Mouse (Mus musculus): ENCODE data around the gene Cdk6. TPM values are rescaled to one million over a fixed set of nuclear protein-coding genes. Genes with fewer than 3 reads are reported as not detected.
"Not testable (repeated sequence)": the region's sequence is repeated elsewhere in the genome, so short reads cannot be mapped to it uniquely, and the experiment has no call there.

Cdk6 gene
- polyA plus RNA-seq, 1 experiment from 2014 or later, result 32.4 TPM

- H3K4me1 ChIP-seq, result peaks cover 19% of the 10 kb centered on the region
- no peak for DNase-seq (ENCODE audit: low spot score)
- WGBS, result 57% methylated on average over 5 of the region's 5 CpGs
- no peak overlapping the region for H3K27ac ChIP-seq
- no peaks in the 10 kb centered on the region for H3K27me3 ChIP-seq (ENCODE audit: insufficient read depth, poor library complexity, severe bottlenecking)
- H3K36me3 ChIP-seq, result peaks cover 6% of the 10 kb centered on the region; the same call in 1 of the 2 replicates
- no peak overlapping the region for H3K4me3 ChIP-seq
- no peaks in the 10 kb centered on the region for H3K9me3 ChIP-seq
These were observed 45.9 kb downstream of the Cdk6 start for GRCm38 (mm10) chr5:3387138-3387537.

DNA sequence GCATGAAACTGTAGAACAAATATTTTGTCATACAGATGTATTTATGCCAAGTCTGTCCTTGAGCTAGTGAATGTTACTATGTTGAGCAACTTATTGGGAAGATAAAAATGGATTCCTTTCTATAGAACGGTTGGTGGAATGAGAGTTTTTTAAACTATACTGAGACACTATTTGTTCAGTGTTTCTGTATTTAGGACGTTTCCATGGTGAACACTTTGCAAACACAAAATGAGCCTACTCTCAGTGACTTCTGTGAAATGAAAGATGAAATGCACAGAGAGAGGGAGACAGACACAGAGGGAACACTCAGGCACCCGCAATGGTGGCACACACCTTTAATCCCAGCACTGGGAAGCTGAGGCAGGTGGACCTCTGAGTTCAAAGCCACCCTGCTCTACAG is 51.6 kb downstream of the Cdk6 start:
- no peak overlapping the region for H3K4me3 ChIP-seq
- 82% methylated on average over 3 of the region's 3 CpGs for WGBS
- peaks cover 10% of the 10 kb centered on the region; the same call in 1 of the 2 replicates for H3K36me3 ChIP-seq
- no peaks in the 10 kb centered on the region for H3K9me3 ChIP-seq
- no peak overlapping the region for H3K27ac ChIP-seq
- no peaks in the 10 kb centered on the region for H3K27me3 ChIP-seq (ENCODE audit: insufficient read depth, poor library complexity, severe bottlenecking)
- H3K4me1 ChIP-seq, result no peaks in the 10 kb centered on the region
- DNase-seq (ENCODE audit: low spot score), result no peak

DNA sequence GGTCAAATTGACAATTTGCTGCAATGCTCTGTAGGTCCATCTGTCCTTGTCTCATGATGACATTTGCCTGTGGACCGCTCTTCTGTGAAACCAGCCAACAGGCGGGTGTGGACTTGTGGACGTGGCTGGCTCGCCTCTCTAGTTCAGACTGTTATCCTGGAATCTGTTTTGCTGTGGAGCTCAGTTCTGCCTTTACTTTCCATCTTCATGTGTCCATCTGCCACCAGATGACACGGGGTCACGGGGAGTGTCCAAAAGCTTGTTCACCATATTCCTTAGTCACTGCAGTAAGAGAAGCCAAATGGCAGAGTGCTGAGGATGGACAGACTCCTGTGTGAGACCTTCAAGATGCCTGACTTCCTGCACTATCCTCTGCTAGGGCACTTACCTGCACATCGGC is 52.9 kb downstream of the Cdk6 start:
- no peak overlapping the region for H3K4me3 ChIP-seq
- no peak for DNase-seq (ENCODE audit: low spot score)
- no peaks in the 10 kb centered on the region for H3K4me1 ChIP-seq
- no peaks in the 10 kb centered on the region for H3K27me3 ChIP-seq (ENCODE audit: insufficient read depth, poor library complexity, severe bottlenecking)
- 89% methylated on average over 7 of the region's 7 CpGs for WGBS
- peaks cover 10% of the 10 kb centered on the region; the same call in 1 of the 2 replicates for H3K36me3 ChIP-seq
- H3K9me3 ChIP-seq, result no peaks in the 10 kb centered on the region
- H3K27ac ChIP-seq, result no peak overlapping the region

- 75% methylated on average over 6 of the region's 6 CpGs for WGBS
- no peaks in the 10 kb centered on the region for H3K4me1 ChIP-seq
- no peak overlapping the region for H3K27ac ChIP-seq
- no peak for DNase-seq (ENCODE audit: low spot score)
- no peaks in the 10 kb centered on the region for H3K9me3 ChIP-seq
- H3K36me3 ChIP-seq, result peaks cover 10% of the 10 kb centered on the region; the same call in 1 of the 2 replicates
- H3K4me3 ChIP-seq, result no peak overlapping the region
- no peaks in the 10 kb centered on the region for H3K27me3 ChIP-seq (ENCODE audit: insufficient read depth, poor library complexity, severe bottlenecking)
These were observed 53.7 kb downstream of the Cdk6 start for GRCm38 (mm10) chr5:3395020-3395419.

DNA sequence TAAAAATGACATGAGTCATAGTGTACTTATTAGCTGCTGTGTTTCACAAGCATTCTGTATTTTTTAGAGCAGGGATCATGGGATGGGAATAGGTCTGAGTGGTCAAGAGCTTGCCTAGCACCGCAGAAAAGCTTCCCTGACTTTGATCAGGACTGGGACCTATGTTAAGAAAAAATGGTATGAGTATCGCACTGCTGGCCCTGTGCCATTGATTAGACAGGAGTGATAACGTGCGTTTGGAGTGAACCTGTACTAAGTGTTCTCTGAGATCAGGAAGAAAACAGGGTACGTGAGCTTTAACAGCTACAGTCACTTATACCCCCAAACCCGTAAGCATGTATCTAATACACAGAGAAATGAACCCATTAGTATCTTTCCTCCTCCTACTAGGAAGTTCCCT is 54.9 kb downstream of the Cdk6 start:
- peaks cover 8% of the 10 kb centered on the region; the same call in 1 of the 2 replicates for H3K36me3 ChIP-seq
- WGBS, result 76% methylated on average over 6 of the region's 6 CpGs
- no peak overlapping the region for H3K4me3 ChIP-seq
- H3K4me1 ChIP-seq, result no peaks in the 10 kb centered on the region
- DNase-seq (ENCODE audit: low spot score), result no peak
- no peaks in the 10 kb centered on the region for H3K9me3 ChIP-seq
- no peaks in the 10 kb centered on the region for H3K27me3 ChIP-seq (ENCODE audit: insufficient read depth, poor library complexity, severe bottlenecking)
- H3K27ac ChIP-seq, result no peak overlapping the region

GRCm38 (mm10) chr5:3396910-3397575 is 55.8 kb downstream of the Cdk6 start:
- 84% methylated on average over 11 of the region's 11 CpGs for WGBS
- Histone ChIP-seq H3K36me3 (peaks cover 5% of the 10 kb centered on the region; the same call in 1 of the 2 replicates), H3K4me3 (no peak overlapping the region), H3K4me1 (no peaks in the 10 kb centered on the region), H3K27me3 (ENCODE audit: insufficient read depth, poor library complexity, severe bottlenecking) (no peaks in the 10 kb centered on the region), H3K9me3 (no peaks in the 10 kb centered on the region), H3K27ac (no peak overlapping the region)
- no peak for DNase-seq (ENCODE audit: low spot score)

DNA sequence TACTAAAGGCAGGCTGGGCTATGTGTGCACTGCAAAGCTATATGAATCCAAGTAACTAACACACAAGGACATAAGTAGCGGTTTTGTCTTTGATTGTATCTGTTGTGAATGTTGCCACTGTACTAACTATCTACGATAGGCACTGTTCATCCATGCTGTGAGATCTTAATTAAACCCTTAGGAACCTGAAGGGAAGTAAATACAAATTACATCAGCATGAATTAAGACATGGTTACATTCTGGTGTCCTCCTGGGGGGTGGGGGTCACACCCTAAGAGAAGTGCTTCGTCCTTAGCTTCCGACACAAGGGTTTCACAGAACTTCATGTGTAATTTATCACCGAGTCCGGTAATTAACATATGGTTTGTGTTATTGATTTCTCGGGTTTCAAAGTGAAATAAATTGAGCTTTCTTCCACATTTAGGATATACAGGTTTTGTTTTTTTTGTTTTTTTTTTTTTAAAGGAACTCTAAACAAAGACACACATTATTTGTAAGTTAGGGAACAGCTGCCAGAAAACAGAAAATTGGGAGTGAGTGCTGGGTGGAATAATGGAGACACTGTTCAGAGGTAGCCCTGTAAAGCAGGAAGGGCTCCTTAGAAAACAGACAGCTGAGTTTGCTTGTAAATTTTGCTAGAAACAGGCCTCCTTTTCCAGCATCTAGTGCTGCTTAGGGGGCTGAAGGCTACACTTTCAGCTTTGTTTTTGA is 58.7 kb downstream of the Cdk6 start:
- DNase-seq (ENCODE audit: low spot score), result no peak
- Histone ChIP-seq H3K27ac (no peak overlapping the region), H3K27me3 (ENCODE audit: insufficient read depth, poor library complexity, severe bottlenecking) (no peaks in the 10 kb centered on the region), H3K4me1 (no peaks in the 10 kb centered on the region), H3K36me3 (peaks cover 4% of the 10 kb centered on the region; the same call in 1 of the 2 replicates), H3K4me3 (no peak overlapping the region), H3K9me3 (no peaks in the 10 kb centered on the region)
- 80% methylated on average over 7 of the region's 7 CpGs for WGBS

- Histone ChIP-seq H3K27ac (no peak overlapping the region), H3K4me1 (no peaks in the 10 kb centered on the region), H3K9me3 (no peaks in the 10 kb centered on the region), H3K4me3 (no peak overlapping the region), H3K36me3 (no peaks in the 10 kb centered on the region), H3K27me3 (ENCODE audit: insufficient read depth, poor library complexity, severe bottlenecking) (no peaks in the 10 kb centered on the region)
- 74% methylated on average over 6 of the region's 6 CpGs for WGBS
- DNase-seq (ENCODE audit: low spot score), result no peak
These were observed 63.8 kb downstream of the Cdk6 start for GRCm38 (mm10) chr5:3405102-3405501.

- Histone ChIP-seq H3K9me3 (no peaks in the 10 kb centered on the region), H3K4me1 (no peaks in the 10 kb centered on the region), H3K4me3 (no peak overlapping the region), H3K36me3 (no peaks in the 10 kb centered on the region), H3K27ac (no peak overlapping the region), H3K27me3 (ENCODE audit: insufficient read depth, poor library complexity, severe bottlenecking) (no peaks in the 10 kb centered on the region)
- WGBS, result 85% methylated on average over 6 of the region's 6 CpGs
- DNase-seq (ENCODE audit: low spot score), result no peak
These were observed 64.2 kb downstream of the Cdk6 start for GRCm38 (mm10) chr5:3405503-3405902.

GRCm38 (mm10) chr5:3407926-3408325 is 66.6 kb downstream of the Cdk6 start:
- H3K9me3 ChIP-seq, result no peaks in the 10 kb centered on the region
- no peak overlapping the region for H3K27ac ChIP-seq
- no peaks in the 10 kb centered on the region for H3K36me3 ChIP-seq
- H3K4me1 ChIP-seq, result peaks cover 4% of the 10 kb centered on the region; the same call in 1 of the 2 replicates
- no peak for DNase-seq (ENCODE audit: low spot score)
- WGBS, result 92% methylated on average over 9 of the region's 9 CpGs
- no peak overlapping the region for H3K4me3 ChIP-seq
- H3K27me3 ChIP-seq (ENCODE audit: insufficient read depth, poor library complexity, severe bottlenecking), result no peaks in the 10 kb centered on the region

- DNase-seq (ENCODE audit: low spot score); H3K36me3 ChIP-seq; H3K27ac ChIP-seq; H3K4me3 ChIP-seq; H3K9me3 ChIP-seq; H3K4me1 ChIP-seq; H3K27me3 ChIP-seq (ENCODE audit: insufficient read depth, poor library complexity, severe bottlenecking): not testable (repeated sequence)
- WGBS, result 95% methylated on average over 1 of the region's 1 CpGs
These were observed 76.9 kb downstream of the Cdk6 start for GRCm38 (mm10) chr5:3418183-3418582.

GRCm38 (mm10) chr5:3420094-3420831 is 79.0 kb downstream of the Cdk6 start:
- Histone ChIP-seq H3K27ac (no peak overlapping the region), H3K36me3 (no peaks in the 10 kb centered on the region), H3K4me1 (peaks cover 3% of the 10 kb centered on the region; the same call in 1 of the 2 replicates), H3K27me3 (ENCODE audit: insufficient read depth, poor library complexity, severe bottlenecking) (no peaks in the 10 kb centered on the region), H3K9me3 (no peaks in the 10 kb centered on the region), H3K4me3 (no peak overlapping the region)
- DNase-seq (ENCODE audit: low spot score), result no peak
- WGBS, result 79% methylated on average over 10 of the region's 10 CpGs

DNA sequence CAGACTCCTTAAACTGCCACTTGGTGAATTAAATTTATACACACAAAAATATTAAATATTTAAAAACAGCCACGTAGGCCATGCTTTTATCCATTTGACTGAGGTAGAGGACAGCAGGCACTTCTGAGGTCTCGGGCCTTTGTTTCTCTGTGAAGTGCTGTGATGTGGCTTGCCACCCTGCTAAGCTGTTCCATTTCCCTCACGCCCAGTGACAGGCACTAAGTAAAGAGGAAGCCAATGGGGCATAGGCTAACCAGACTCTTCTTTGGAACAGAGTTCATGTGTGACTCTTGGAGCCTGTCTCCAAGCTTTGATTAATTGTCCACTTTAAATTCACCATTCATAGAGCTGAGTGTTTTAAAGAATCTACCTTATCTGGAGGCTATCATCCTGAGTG is 79.5 kb downstream of the Cdk6 start:
- Histone ChIP-seq H3K4me1 (peaks cover 2% of the 10 kb centered on the region; the same call in 1 of the 2 replicates), H3K36me3 (no peaks in the 10 kb centered on the region), H3K9me3 (no peaks in the 10 kb centered on the region), H3K27ac (no peak overlapping the region), H3K4me3 (no peak overlapping the region), H3K27me3 (ENCODE audit: insufficient read depth, poor library complexity, severe bottlenecking) (no peaks in the 10 kb centered on the region)
- DNase-seq (ENCODE audit: low spot score), result no peak
- 71% methylated on average over 3 of the region's 3 CpGs for WGBS

Data from heart, embryonic 10.5 days (tissue).